Mouse (Mus musculus) midbrain, postnatal 0 days (tissue): ENCODE data around the gene Cdk9. TPM values are rescaled to one million over a fixed set of nuclear protein-coding genes. Genes with fewer than 3 reads are reported as not detected.

Experiments used
- ATAC-seq: fragments of 200-750 bp; cut with Nextera tagmentation; 2 replicates; pipeline ENCODE4 v1.8.0; 2017; ENCODE audit warnings: moderate number of reproducible peaks, mild to moderate bottlenecking, moderate TSS enrichment, moderate library complexity; ENCODE audit not compliant: low FRiP score
- DNase-seq: peaks from one replicate; pipeline ENCODE4 v3.0.0-alpha.2; 2015; ENCODE audit warnings: low spot score
- H3K27ac ChIP-seq: fragments of 300-500 bp; sonication (generic); 2 replicates; pipeline ENCODE4 v1.5.1; 2014; ENCODE audit warnings: low read depth, mild to moderate bottlenecking, low read length, mixed read lengths
- H3K27me3 ChIP-seq: fragments of 300-500 bp; sonication (generic); 2 replicates; pipeline ENCODE4 v1.6.1; 2014; ENCODE audit warnings: low read length, control low read depth, mixed read lengths; ENCODE audit not compliant: insufficient read depth
- H3K36me3 ChIP-seq: fragments of 300-500 bp; sonication (generic); 2 replicates; pipeline ENCODE4 v1.6.1; 2014; ENCODE audit warnings: low read length, control low read depth, mixed read lengths; ENCODE audit not compliant: insufficient read depth
- H3K4me1 ChIP-seq: fragments of 300-500 bp; sonication (generic); 2 replicates; pipeline ENCODE4 v1.6.1; 2014; ENCODE audit warnings: mild to moderate bottlenecking, control low read depth, antibody characterized with exemption, low read length, mixed read lengths; ENCODE audit not compliant: insufficient read depth
- H3K4me2 ChIP-seq: fragments of 300-500 bp; sonication (generic); 2 replicates; pipeline ENCODE4 v1.6.1; 2014; ENCODE audit warnings: low read depth, mild to moderate bottlenecking, low read length, mixed read lengths; ENCODE audit not compliant: poor library complexity, severe bottlenecking
- H3K4me3 ChIP-seq: fragments of 300-500 bp; sonication (generic); 2 replicates; pipeline ENCODE4 v1.5.1; 2014; ENCODE audit warnings: low read depth, mild to moderate bottlenecking, low read length, moderate library complexity
- H3K9ac ChIP-seq: fragments of 300-500 bp; sonication (generic); replicated peaks from 2 replicates; pipeline ENCODE4 v1.6.1; 2014; ENCODE audit warnings: mild to moderate bottlenecking, low read length, moderate library complexity, mixed read lengths; ENCODE audit not compliant: poor library complexity, severe bottlenecking
- H3K9me3 ChIP-seq: fragments of 300-500 bp; sonication (generic); 2 replicates; pipeline ENCODE4 v1.6.1; 2016; ENCODE audit warnings: low read length, control low read depth
- CTCF ChIP-seq: IDR thresholded peaks from 2 replicates; pipeline ENCODE4 v1.5.1; 2016; ENCODE audit warnings: antibody characterized with exemption, mild to moderate bottlenecking
- WGBS: fragments of 180-500 bp; shearing (Covaris S2); extraction: QIAGEN DNeasy Blood & Tissue Kit; methylation state at CpG from one replicate; pipeline ENCODE4 v1.1.7; 2014; 5-methylcytosine and 5-hydroxymethylcytosine counted together
- polyA plus RNA-seq: library from polyadenylated mRNA; unstranded; fragments of >200 nt; fragmentation: Nextera tagmentation; extraction: Ambion mirVana; gene quantifications from 2 replicates; pipeline ENCODE4 v1.2.1, GENCODE M21; 2015
- total RNA-seq: library from RNA; depleted of rRNA; stranded (reverse); fragments of >200 nt; gene quantifications from 2 replicates; pipeline ENCODE4 v1.2.3, GENCODE M21; 2014

Gene Cdk9
- total and polyA plus RNA-seq, 2 experiments from 2014 or later, result 59.4 to 88.1 TPM

GRCm38 (mm10) chr2:32732695-32733094, 19.8 kb upstream of the Cdk9 start:
- Histone ChIP-seq H3K4me3 (no peak overlapping the region), H3K9ac (no peak overlapping the region), H3K27ac (no peak overlapping the region), H3K4me2 (no peak overlapping the region), H3K4me1 (no peaks in the 10 kb centered on the region), H3K27me3 (no peaks in the 10 kb centered on the region), H3K36me3 (no peaks in the 10 kb centered on the region), H3K9me3 (no peaks in the 10 kb centered on the region)
- WGBS, result 73% methylated on average over 6 of the region's 6 CpGs
- no peak for ATAC-seq
- no peak for TF ChIP-seq CTCF
- DNase-seq, result no peak

GRCm38 (mm10) chr2:32731911-32732310, 19.0 kb upstream of the Cdk9 start:
- H3K4me2 ChIP-seq, result no peak overlapping the region
- ATAC-seq (no peak), DNase-seq (no peak)
- no peak overlapping the region for H3K27ac ChIP-seq
- no peaks in the 10 kb centered on the region for H3K9me3 ChIP-seq
- no peak overlapping the region for H3K4me3 ChIP-seq
- 74% methylated on average over 4 of the region's 4 CpGs for WGBS
- no peak for TF ChIP-seq CTCF
- no peaks in the 10 kb centered on the region for H3K4me1 ChIP-seq
- H3K9ac ChIP-seq, result no peak overlapping the region; the same call in 1 of the 2 replicates
- H3K27me3 ChIP-seq, result no peaks in the 10 kb centered on the region
- no peaks in the 10 kb centered on the region for H3K36me3 ChIP-seq

GRCm38 (mm10) chr2:32730854-32731253, 18.0 kb upstream of the Cdk9 start:
- Histone ChIP-seq H3K36me3 (no peaks in the 10 kb centered on the region), H3K4me2 (no peak overlapping the region), H3K27me3 (no peaks in the 10 kb centered on the region), H3K4me1 (no peaks in the 10 kb centered on the region), H3K9me3 (no peaks in the 10 kb centered on the region), H3K27ac (no peak overlapping the region), H3K9ac (no peak overlapping the region), H3K4me3 (no peak overlapping the region)
- DNase-seq (no peak), ATAC-seq (no peak)
- TF ChIP-seq CTCF, result no peak
- WGBS, result 55% methylated on average over 11 of the region's 11 CpGs

- no peaks in the 10 kb centered on the region for H3K27me3 ChIP-seq
- H3K36me3 ChIP-seq, result no peaks in the 10 kb centered on the region
- no peaks in the 10 kb centered on the region for H3K9me3 ChIP-seq
- WGBS, result 79% methylated on average over 4 of the region's 4 CpGs
- no peak overlapping the region for H3K4me3 ChIP-seq
- 0 out of 2 replicates have a peak overlapping the region, but pooled peaks have one; percentile 2 for H3K4me2 ChIP-seq
- DNase-seq (no peak), ATAC-seq (no peak)
- no peak overlapping the region for H3K27ac ChIP-seq
- H3K4me1 ChIP-seq, result no peaks in the 10 kb centered on the region
- TF ChIP-seq CTCF, result no peak
- no peak overlapping the region for H3K9ac ChIP-seq
Measured at GRCm38 (mm10) chr2:32729547-32729946, 16.7 kb upstream of the Cdk9 start.

GRCm38 (mm10) chr2:32728463-32728862, 15.6 kb upstream of the Cdk9 start:
- TF ChIP-seq CTCF, result no peak
- H3K9me3 ChIP-seq, result no peaks in the 10 kb centered on the region
- ATAC-seq (no peak), DNase-seq (no peak)
- peak overlapping the region; percentile 6; the same call in 1 of the 2 replicates for H3K4me3 ChIP-seq
- H3K36me3 ChIP-seq, result no peaks in the 10 kb centered on the region
- H3K27ac ChIP-seq, result no peak overlapping the region
- H3K4me1 ChIP-seq, result no peaks in the 10 kb centered on the region
- WGBS, result 60% methylated on average over 7 of the region's 7 CpGs
- no peak overlapping the region for H3K9ac ChIP-seq
- H3K27me3 ChIP-seq, result no peaks in the 10 kb centered on the region
- peak overlapping the region; percentile 18 for H3K4me2 ChIP-seq

GRCm38 (mm10) chr2:32727435-32727834, 14.6 kb upstream of the Cdk9 start:
- peak overlapping the region; percentile 38; the same call in 1 of the 2 replicates for H3K27ac ChIP-seq
- no peak for TF ChIP-seq CTCF
- H3K36me3 ChIP-seq, result no peaks in the 10 kb centered on the region
- no peaks in the 10 kb centered on the region for H3K27me3 ChIP-seq
- peak overlapping the region; percentile 51 for H3K4me2 ChIP-seq
- H3K9me3 ChIP-seq, result no peaks in the 10 kb centered on the region
- peak; percentile 95 for ATAC-seq
- H3K4me3 ChIP-seq, result peak overlapping the region; percentile 27
- H3K4me1 ChIP-seq, result no peaks in the 10 kb centered on the region
- DNase-seq, result peak; percentile 95
- H3K9ac ChIP-seq, result peak overlapping the region; percentile 44; the same call in 1 of the 2 replicates
- 1% methylated on average over 16 of the region's 16 CpGs for WGBS
